Mouse (Mus musculus) intestine, embryonic 15.5 days (tissue): ENCODE measurements around the gene Cyp24a1. TPM values are rescaled to one million over a fixed set of nuclear protein-coding genes. Genes with fewer than 3 reads are reported as not detected.
"Not testable (repeated sequence)": the region's sequence is repeated elsewhere in the genome, so short reads cannot be mapped to it uniquely, and the experiment has no call there.

Experiments
- ATAC-seq: fragments of 200-750 bp; cut with Nextera tagmentation; 2 replicates; pipeline ENCODE4 v1.8.0; 2017; ENCODE audit warnings: moderate TSS enrichment, moderate library complexity
- H3K27ac ChIP-seq: fragments of 300-500 bp; sonication (generic); 2 replicates; pipeline ENCODE4 v1.5.1; 2015; ENCODE audit warnings: mild to moderate bottlenecking, inconsistent platforms
- H3K27me3 ChIP-seq: fragments of 300-500 bp; sonication (generic); replicated peaks from 2 replicates; pipeline ENCODE4 v1.6.1; 2015; ENCODE audit warnings: inconsistent platforms
- H3K36me3 ChIP-seq: fragments of 300-500 bp; sonication (generic); 2 replicates; pipeline ENCODE4 v1.6.1; 2015; ENCODE audit warnings: inconsistent platforms
- H3K4me1 ChIP-seq: fragments of 300-500 bp; sonication (generic); replicated peaks from 2 replicates; pipeline ENCODE4 v1.6.1; 2015; ENCODE audit warnings: inconsistent platforms
- H3K4me2 ChIP-seq: fragments of 300-500 bp; sonication (generic); replicated peaks from 2 replicates; pipeline ENCODE4 v1.6.1; 2015; ENCODE audit warnings: mild to moderate bottlenecking, inconsistent platforms
- H3K4me3 ChIP-seq: fragments of 300-500 bp; sonication (generic); replicated peaks from 2 replicates; pipeline ENCODE4 v1.5.1; 2015; ENCODE audit warnings: inconsistent platforms
- H3K9ac ChIP-seq: fragments of 300-500 bp; sonication (generic); 2 replicates; pipeline ENCODE4 v1.6.1; 2015; ENCODE audit warnings: inconsistent platforms
- H3K9me3 ChIP-seq: fragments of 300-500 bp; sonication (generic); 2 replicates; pipeline ENCODE4 v1.6.1; 2016; ENCODE audit warnings: inconsistent platforms
- WGBS: fragments of 180-500 bp; shearing (Covaris S2); methylation state at CpG from one replicate; pipeline ENCODE4 v1.1.7; 2015; 5-methylcytosine and 5-hydroxymethylcytosine counted together
- polyA plus RNA-seq: library from polyadenylated mRNA; unstranded; fragments of >200 nt; fragmentation: Nextera tagmentation; extraction: Ambion mirVana; gene quantifications from 2 replicates; pipeline ENCODE4 v1.2.1, GENCODE M21; 2015

Gene Cyp24a1
- polyA plus RNA-seq, 1 experiment from 2014 or later: not detected

DNA sequence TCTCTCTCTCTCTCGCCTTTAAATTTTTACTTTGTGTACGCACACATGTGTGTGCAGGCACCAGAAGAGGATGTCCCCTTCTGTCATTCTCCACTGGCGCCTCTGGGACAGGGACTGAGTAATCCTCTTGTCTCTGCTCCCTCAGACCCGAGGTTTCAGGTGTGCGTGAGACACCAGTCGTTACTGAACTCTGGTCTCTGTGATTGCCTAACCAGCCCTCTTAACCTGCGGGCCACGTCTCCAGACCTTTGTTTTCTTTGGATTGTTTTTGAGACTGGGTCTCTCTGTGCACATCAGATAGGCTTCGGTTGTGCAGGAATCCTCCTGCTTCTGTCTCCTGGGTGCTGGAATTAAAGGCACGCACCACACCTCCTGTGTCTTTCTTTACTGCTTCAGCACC is 37.8 kb downstream of the Cyp24a1 start:
- Histone ChIP-seq H3K9me3 (no peaks in the 10 kb centered on the region), H3K27ac (no peak overlapping the region), H3K9ac (no peak overlapping the region), H3K4me1 (0 out of 2 replicates have a peak, but pooled peaks cover 10% of the 10 kb centered on the region), H3K36me3 (no peaks in the 10 kb centered on the region), H3K4me2 (no peak overlapping the region), H3K4me3 (no peak overlapping the region), H3K27me3 (no peaks in the 10 kb centered on the region)
- ATAC-seq: peak; percentile 49; the same call in 1 of the 2 replicates
- 63% methylated on average over 10 of the region's 10 CpGs for WGBS

GRCm38 (mm10) chr2:170453809-170454208 is 43.1 kb downstream of the Cyp24a1 start:
- not testable (repeated sequence) for H3K9ac ChIP-seq, H3K4me1 ChIP-seq, H3K36me3 ChIP-seq, H3K27me3 ChIP-seq, H3K9me3 ChIP-seq, H3K4me3 ChIP-seq, H3K4me2 ChIP-seq, H3K27ac ChIP-seq
- ATAC-seq: peak; percentile 74; the same call in 1 of the 2 replicates
- WGBS: 48% methylated on average over 3 of the region's 4 CpGs

- Histone ChIP-seq H3K27ac (no peak overlapping the region), H3K36me3 (no peaks in the 10 kb centered on the region), H3K27me3 (no peaks in the 10 kb centered on the region), H3K9me3 (no peaks in the 10 kb centered on the region), H3K4me2 (peak overlapping the region; percentile 36), H3K9ac (no peak overlapping the region), H3K4me3 (no peak overlapping the region), H3K4me1 (no peaks in the 10 kb centered on the region)
- peak; percentile 81 for ATAC-seq
- 7% methylated on average over 9 of the region's 9 CpGs for WGBS
These were observed 46.0 kb downstream of the Cyp24a1 start for GRCm38 (mm10) chr2:170450933-170451332.

- 74% methylated on average over 10 of the region's 10 CpGs for WGBS
- H3K4me2 ChIP-seq: no peak overlapping the region
These were observed 49.3 kb downstream of the Cyp24a1 start for GRCm38 (mm10) chr2:170447651-170448050.

GRCm38 (mm10) chr2:170446843-170447383 is 50.0 kb downstream of the Cyp24a1 start:
- no peak overlapping the region for H3K27ac ChIP-seq
- no peak overlapping the region for H3K9ac ChIP-seq
- H3K9me3 ChIP-seq: no peaks in the 10 kb centered on the region
- no peaks in the 10 kb centered on the region for H3K4me1 ChIP-seq
- no peak overlapping the region for H3K4me2 ChIP-seq
- no peaks in the 10 kb centered on the region for H3K36me3 ChIP-seq
- H3K27me3 ChIP-seq: no peaks in the 10 kb centered on the region
- no peak overlapping the region for H3K4me3 ChIP-seq
- ATAC-seq: no peak
- 60% methylated on average over 5 of the region's 5 CpGs for WGBS

More at GRCm38 (mm10) chr2:170447651-170448050, 49.3 kb downstream of the Cyp24a1 start:
- no peaks in the 10 kb centered on the region for H3K27me3 ChIP-seq
- H3K27ac ChIP-seq: no peak overlapping the region
- H3K4me1 ChIP-seq: no peaks in the 10 kb centered on the region
- H3K9me3 ChIP-seq: no peaks in the 10 kb centered on the region
- H3K36me3 ChIP-seq: no peaks in the 10 kb centered on the region
- no peak overlapping the region for H3K9ac ChIP-seq
- ATAC-seq: no peak
- H3K4me3 ChIP-seq: no peak overlapping the region

DNA sequence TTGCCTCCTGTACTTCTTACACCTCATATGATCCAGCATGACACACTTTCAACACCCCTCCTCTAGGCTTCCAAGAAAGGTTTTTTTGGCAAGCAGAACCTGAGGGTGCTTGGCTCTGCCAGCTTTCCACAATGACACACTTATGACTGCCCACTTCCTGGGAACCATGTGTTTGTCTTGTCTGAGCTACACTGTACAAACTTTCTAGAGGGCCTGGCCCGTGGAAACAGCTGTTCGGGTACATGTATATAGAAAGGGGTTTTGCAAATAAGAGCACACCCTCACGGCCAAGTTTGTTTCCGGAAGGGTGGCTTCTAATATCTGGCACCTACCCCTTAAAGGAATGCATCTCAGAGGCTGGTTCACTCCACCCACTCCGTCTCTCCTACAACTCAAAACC is 51.1 kb downstream of the Cyp24a1 start:
- ATAC-seq: no peak; the same call in 1 of the 2 replicates
- H3K4me2 ChIP-seq: no peak overlapping the region
- WGBS: 73% methylated on average over 5 of the region's 5 CpGs
- no peak overlapping the region for H3K27ac ChIP-seq
- no peaks in the 10 kb centered on the region for H3K27me3 ChIP-seq
- no peak overlapping the region for H3K9ac ChIP-seq
- H3K9me3 ChIP-seq: no peaks in the 10 kb centered on the region
- H3K4me3 ChIP-seq: no peak overlapping the region
- no peaks in the 10 kb centered on the region for H3K4me1 ChIP-seq
- H3K36me3 ChIP-seq: no peaks in the 10 kb centered on the region

DNA sequence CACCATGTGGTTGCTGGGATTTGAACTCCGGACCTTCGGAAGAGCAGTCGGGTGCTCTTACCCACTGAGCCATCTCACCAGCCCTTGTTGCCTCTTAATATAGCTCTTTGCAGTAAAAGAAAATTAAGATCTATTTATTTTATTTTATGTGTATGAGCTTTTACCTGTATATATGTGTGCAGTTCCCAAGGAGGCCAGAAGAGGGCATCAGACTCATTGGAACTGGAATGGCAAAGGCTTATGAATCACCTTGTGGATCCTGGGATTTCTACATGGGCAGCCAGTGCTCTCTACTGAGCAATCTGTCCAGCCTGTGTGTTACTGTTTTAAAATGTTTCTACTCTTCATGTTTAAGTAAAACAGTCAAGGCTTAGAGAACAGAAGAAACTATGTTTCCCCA is 54.4 kb downstream of the Cyp24a1 start:
- no peak for ATAC-seq
- no peak overlapping the region for H3K9ac ChIP-seq
- H3K9me3 ChIP-seq: no peaks in the 10 kb centered on the region
- no peak overlapping the region for H3K4me3 ChIP-seq
- H3K36me3 ChIP-seq: no peaks in the 10 kb centered on the region
- no peak overlapping the region for H3K4me2 ChIP-seq
- H3K27ac ChIP-seq: no peak overlapping the region
- 0 out of 2 replicates have a peak, but pooled peaks cover 3% of the 10 kb centered on the region for H3K4me1 ChIP-seq
- WGBS: 72% methylated on average over 3 of the region's 3 CpGs
- H3K27me3 ChIP-seq: no peaks in the 10 kb centered on the region

- no peak for ATAC-seq
- no peaks in the 10 kb centered on the region for H3K9me3 ChIP-seq
- no peak overlapping the region for H3K4me3 ChIP-seq
- H3K9ac ChIP-seq: no peak overlapping the region
- H3K27ac ChIP-seq: no peak overlapping the region
- H3K4me2 ChIP-seq: peak overlapping the region; percentile 17; the same call in 1 of the 2 replicates
- 0 out of 2 replicates have a peak, but pooled peaks cover 3% of the 10 kb centered on the region for H3K4me1 ChIP-seq
- H3K27me3 ChIP-seq: no peaks in the 10 kb centered on the region
- H3K36me3 ChIP-seq: no peaks in the 10 kb centered on the region
- WGBS: 41% methylated on average over 13 of the region's 13 CpGs
These were observed 58.2 kb downstream of the Cyp24a1 start for GRCm38 (mm10) chr2:170438782-170439181.

DNA sequence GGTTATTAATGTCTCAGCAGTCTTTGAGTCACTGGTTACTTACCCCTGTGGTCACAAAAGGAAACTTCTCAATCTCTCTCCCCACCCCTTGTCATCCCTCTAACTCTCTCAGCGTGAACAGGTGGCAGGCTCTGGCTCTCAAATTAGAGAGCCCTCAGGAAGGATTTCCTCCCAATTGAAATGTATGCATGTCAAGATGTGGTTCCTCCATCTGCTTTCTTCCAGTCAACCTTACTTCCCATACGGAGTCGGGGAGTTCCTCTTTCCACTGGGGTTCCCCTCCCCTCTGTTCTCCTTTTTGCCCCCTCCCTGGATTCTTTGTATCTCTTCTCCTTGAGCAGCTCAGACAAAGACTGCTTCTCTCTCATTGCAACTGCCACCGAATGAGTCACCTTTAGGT is 60.7 kb downstream of the Cyp24a1 start:
- 64% methylated on average over 4 of the region's 4 CpGs for WGBS
- Histone ChIP-seq H3K27ac (no peak overlapping the region), H3K4me2 (no peak overlapping the region), H3K9me3 (no peaks in the 10 kb centered on the region), H3K4me3 (no peak overlapping the region), H3K9ac (no peak overlapping the region), H3K27me3 (no peaks in the 10 kb centered on the region), H3K36me3 (no peaks in the 10 kb centered on the region), H3K4me1 (0 out of 2 replicates have a peak, but pooled peaks cover 3% of the 10 kb centered on the region)
- ATAC-seq: no peak

Other genes with a start within 250 kb of the Cyp24a1 start
- 6.0 and 7.0 TPM in 2 replicates for gene Bcas1, start 69.3 kb downstream of the Cyp24a1 start, polyA plus RNA-seq
- gene Pfdn4, start 717 bp downstream of the Cyp24a1 start, polyA plus RNA-seq: 61.6 and 81.4 TPM in 2 replicates
- not detected in 2 replicates for gene 4930470P17Rik, start 104.9 kb upstream of the Cyp24a1 start, polyA plus RNA-seq
- gene Dok5, start 234.7 kb upstream of the Cyp24a1 start, polyA plus RNA-seq: 2.6 and 2.8 TPM in 2 replicates